Mouse (Mus musculus): ENCODE measurements at regions not wholly inside any gene's neighbourhood (a gene's known extent, or its start where the extent isn't known, plus 50 kb on each side); places are given as distances from the start of the nearest gene placed in this dataset. TPM values are rescaled to one million over a fixed set of nuclear protein-coding genes. Genes with fewer than 3 reads are reported as not detected.

- H3K36me3 ChIP-seq (ENCODE audit: control insufficient read depth, insufficient read depth, low read length): no peaks in the 10 kb centered on the region
- DNase-seq (ENCODE audit: low spot score): no peak
- H3K27me3 ChIP-seq (replicated peaks; ENCODE audit: control insufficient read depth, insufficient read depth, low read length): no peaks in the 10 kb centered on the region
- H3K4me1 ChIP-seq (replicated peaks; ENCODE audit: control insufficient read depth, insufficient read depth, low read length): no peaks in the 10 kb centered on the region
- peaks cover 20% of the 10 kb centered on the region for H3K9me3 ChIP-seq (ENCODE audit: control insufficient read depth, low read length)
- no peak overlapping the region for H3K4me3 ChIP-seq (ENCODE audit: low read depth, low read length)
- no peak overlapping the region for H3K4me2 ChIP-seq
- 33% methylated on average over 1 of the region's 1 CpGs for WGBS
- ATAC-seq (replicated peaks; ENCODE audit: low FRiP score): 0 out of 2 replicates have a peak, but pooled peaks have one; percentile 33
- H3K9ac ChIP-seq (ENCODE audit: low read depth, low read length): no peak overlapping the region
- no peak overlapping the region for H3K27ac ChIP-seq (ENCODE audit: low read depth, low read length)
These were observed 337.0 kb upstream of the Olfr161 start for GRCm38 (mm10) chr16:3253885-3254284.

- H3K9ac ChIP-seq (ENCODE audit: low read depth, low read length): no peak overlapping the region
- H3K36me3 ChIP-seq (ENCODE audit: control insufficient read depth, insufficient read depth, low read length): no peaks in the 10 kb centered on the region
- peaks cover 25% of the 10 kb centered on the region for H3K9me3 ChIP-seq (ENCODE audit: control insufficient read depth, low read length)
- H3K27ac ChIP-seq (ENCODE audit: low read depth, low read length): no peak overlapping the region
- ATAC-seq (replicated peaks; ENCODE audit: low FRiP score): no peak
- H3K4me3 ChIP-seq (ENCODE audit: low read depth, low read length): no peak overlapping the region
- no peak overlapping the region for H3K4me2 ChIP-seq
- H3K27me3 ChIP-seq (replicated peaks; ENCODE audit: control insufficient read depth, insufficient read depth, low read length): no peaks in the 10 kb centered on the region
- DNase-seq (ENCODE audit: low spot score): no peak
- H3K4me1 ChIP-seq (replicated peaks; ENCODE audit: control insufficient read depth, insufficient read depth, low read length): no peaks in the 10 kb centered on the region
These were observed 334.8 kb upstream of the Olfr161 start for GRCm38 (mm10) chr16:3256051-3256450.

GRCm38 (mm10) chr16:3265351-3265750 is 325.5 kb upstream of the Olfr161 start:
- DNase-seq (ENCODE audit: low spot score) (no peak), ATAC-seq (replicated peaks; ENCODE audit: low FRiP score) (peak; percentile 20; the same call in 1 of the 2 replicates)
- WGBS: 74% methylated on average over 1 of the region's 1 CpGs
- Histone ChIP-seq H3K27me3 (replicated peaks; ENCODE audit: control insufficient read depth, insufficient read depth, low read length) (no peaks in the 10 kb centered on the region), H3K36me3 (ENCODE audit: control insufficient read depth, insufficient read depth, low read length) (no peaks in the 10 kb centered on the region), H3K4me2 (no peak overlapping the region), H3K4me1 (replicated peaks; ENCODE audit: control insufficient read depth, insufficient read depth, low read length) (no peaks in the 10 kb centered on the region), H3K9ac (ENCODE audit: low read depth, low read length) (no peak overlapping the region), H3K27ac (ENCODE audit: low read depth, low read length) (no peak overlapping the region), H3K4me3 (ENCODE audit: low read depth, low read length) (no peak overlapping the region), H3K9me3 (ENCODE audit: control insufficient read depth, low read length) (peaks cover 25% of the 10 kb centered on the region)

- no peaks in the 10 kb centered on the region for H3K27me3 ChIP-seq (replicated peaks; ENCODE audit: control insufficient read depth, insufficient read depth, low read length)
- no peak overlapping the region for H3K27ac ChIP-seq (ENCODE audit: low read depth, low read length)
- peaks cover 39% of the 10 kb centered on the region for H3K9me3 ChIP-seq (ENCODE audit: control insufficient read depth, low read length)
- 49% methylated on average over 2 of the region's 2 CpGs for WGBS
- H3K9ac ChIP-seq (ENCODE audit: low read depth, low read length): no peak overlapping the region
- no peak overlapping the region for H3K4me3 ChIP-seq (ENCODE audit: low read depth, low read length)
- H3K4me2 ChIP-seq: no peak overlapping the region
- H3K36me3 ChIP-seq (ENCODE audit: control insufficient read depth, insufficient read depth, low read length): no peaks in the 10 kb centered on the region
- DNase-seq (ENCODE audit: low spot score): no peak
- no peaks in the 10 kb centered on the region for H3K4me1 ChIP-seq (replicated peaks; ENCODE audit: control insufficient read depth, insufficient read depth, low read length)
- ATAC-seq (replicated peaks; ENCODE audit: low FRiP score): peak; percentile 26; the same call in 1 of the 2 replicates
These were observed 318.9 kb upstream of the Olfr161 start for GRCm38 (mm10) chr16:3271819-3272490.

GRCm38 (mm10) chr16:3273427-3273826 is 317.4 kb upstream of the Olfr161 start:
- ATAC-seq (replicated peaks; ENCODE audit: low FRiP score) (no peak), DNase-seq (ENCODE audit: low spot score) (no peak)
- Histone ChIP-seq H3K27ac (ENCODE audit: low read depth, low read length) (no peak overlapping the region), H3K27me3 (replicated peaks; ENCODE audit: control insufficient read depth, insufficient read depth, low read length) (no peaks in the 10 kb centered on the region), H3K9me3 (ENCODE audit: control insufficient read depth, low read length) (peaks cover 33% of the 10 kb centered on the region), H3K9ac (ENCODE audit: low read depth, low read length) (no peak overlapping the region), H3K36me3 (ENCODE audit: control insufficient read depth, insufficient read depth, low read length) (no peaks in the 10 kb centered on the region), H3K4me2 (no peak overlapping the region), H3K4me3 (ENCODE audit: low read depth, low read length) (no peak overlapping the region), H3K4me1 (replicated peaks; ENCODE audit: control insufficient read depth, insufficient read depth, low read length) (no peaks in the 10 kb centered on the region)
- WGBS: 68% methylated on average over 2 of the region's 2 CpGs

Small RNAs in the stretch of these regions (microRNA-seq; reads per million reads assigned to microRNA genes)
- not detected for gene Gm23215 (ENCODE audit: borderline number of aligned reads)
